Mouse (Mus musculus) thymus, adult 2 months (tissue): ENCODE measurements around the gene Bahd1. TPM values are rescaled to one million over a fixed set of nuclear protein-coding genes. Genes with fewer than 3 reads are reported as not detected.

Experiments used
- DNase-seq: peaks from one replicate; pipeline ENCODE4 v3.0.0; 2021
- H3K27ac ChIP-seq: fragments of 200-500 bp; 2 replicates; pipeline ENCODE4 v1.5.1; 2012; ENCODE audit warnings: low read length, control low read depth; ENCODE audit not compliant: control insufficient read depth, insufficient read depth
- H3K27me3 ChIP-seq: fragments of 200-500 bp; 2 replicates; pipeline ENCODE4 v1.6.1; 2012; ENCODE audit warnings: mild to moderate bottlenecking, low read length, moderate library complexity, mixed read lengths; ENCODE audit not compliant: control insufficient read depth, insufficient read depth
- H3K36me3 ChIP-seq: fragments of 200-500 bp; 2 replicates; pipeline ENCODE4 v1.6.1; 2012; ENCODE audit warnings: mild to moderate bottlenecking, low read length, moderate library complexity; ENCODE audit not compliant: control insufficient read depth, insufficient read depth
- H3K4me1 ChIP-seq: fragments of 200-500 bp; replicated peaks from 2 replicates; pipeline ENCODE4 v1.6.1; 2012; ENCODE audit warnings: low read length; ENCODE audit not compliant: control insufficient read depth, insufficient read depth
- H3K4me3 ChIP-seq: fragments of 200-500 bp; 2 replicates; pipeline ENCODE4 v1.5.1; 2012; ENCODE audit warnings: mild to moderate bottlenecking, low read length, control low read depth, moderate library complexity; ENCODE audit not compliant: control insufficient read depth, insufficient read depth
- CTCF ChIP-seq: fragments of 200-500 bp; IDR thresholded peaks from 2 replicates; pipeline ENCODE4 v1.5.1; 2012; ENCODE audit warnings: mild to moderate bottlenecking, control low read depth, low read length, moderate library complexity, borderline replicate concordance; ENCODE audit not compliant: control insufficient read depth, poor library complexity, insufficient read depth; ENCODE audit errors: extremely low read depth
- POLR2A ChIP-seq: fragments of 200-500 bp; IDR thresholded peaks from 2 replicates; pipeline ENCODE4 v1.6.1; 2012; ENCODE audit warnings: mild to moderate bottlenecking, low read length, control low read depth, moderate library complexity; ENCODE audit not compliant: control insufficient read depth, poor library complexity, insufficient read depth; ENCODE audit errors: extremely low read depth
- WGBS: fragments of 180-500 bp; shearing (Covaris S2); methylation state at CpG from one replicate; pipeline ENCODE4 v1.1.7; 2018; 5-methylcytosine and 5-hydroxymethylcytosine counted together
- polyA plus RNA-seq: library from polyadenylated mRNA; depleted of rRNA; stranded (reverse); fragments of >200 nt; gene quantifications from 2 replicates; pipeline ENCODE4 v1.2.3, GENCODE M21; 2012

Bahd1 gene
- polyA plus RNA-seq, 1 experiment: 38.7 TPM

- H3K4me1 ChIP-seq: no peaks in the 10 kb centered on the region
- H3K27ac ChIP-seq: no peak overlapping the region
- H3K27me3 ChIP-seq: no peaks in the 10 kb centered on the region
- H3K36me3 ChIP-seq: no peaks in the 10 kb centered on the region
- DNase-seq: no peak
- TF ChIP-seq POLR2A (no peak), CTCF (no peak)
- WGBS: 93% methylated on average over 5 of the region's 5 CpGs
- H3K4me3 ChIP-seq: no peak overlapping the region
Measured at GRCm38 (mm10) chr2:118956497-118956896, 56.3 kb downstream of the Bahd1 start.

- Histone ChIP-seq H3K27me3 (no peaks in the 10 kb centered on the region), H3K36me3 (no peaks in the 10 kb centered on the region), H3K4me3 (no peak overlapping the region), H3K27ac (no peak overlapping the region), H3K4me1 (no peaks in the 10 kb centered on the region)
- TF ChIP-seq POLR2A (no peak), CTCF (no peak)
- DNase-seq: no peak
- WGBS: 16% methylated on average over 2 of the region's 2 CpGs
Measured at GRCm38 (mm10) chr2:118959644-118960043, 59.5 kb downstream of the Bahd1 start.

- Histone ChIP-seq H3K4me1 (no peaks in the 10 kb centered on the region), H3K27ac (no peak overlapping the region), H3K36me3 (no peaks in the 10 kb centered on the region), H3K27me3 (no peaks in the 10 kb centered on the region), H3K4me3 (no peak overlapping the region)
- TF ChIP-seq CTCF: no peak
- TF ChIP-seq POLR2A: no peak
- WGBS: 97% methylated on average over 2 of the region's 2 CpGs
- no peak for DNase-seq
Measured at GRCm38 (mm10) chr2:118960413-118960812, 60.2 kb downstream of the Bahd1 start.

- no peaks in the 10 kb centered on the region for H3K27me3 ChIP-seq
- TF ChIP-seq CTCF (no peak), POLR2A (no peak)
- H3K27ac ChIP-seq: no peak overlapping the region
- H3K36me3 ChIP-seq: no peaks in the 10 kb centered on the region
- no peaks in the 10 kb centered on the region for H3K4me1 ChIP-seq
- DNase-seq: no peak
- 59% methylated on average over 2 of the region's 2 CpGs for WGBS
- no peak overlapping the region for H3K4me3 ChIP-seq
Measured at GRCm38 (mm10) chr2:118961546-118961945, 61.4 kb downstream of the Bahd1 start.

GRCm38 (mm10) chr2:118963007-118963675, 63.0 kb downstream of the Bahd1 start:
- Histone ChIP-seq H3K27me3 (no peaks in the 10 kb centered on the region), H3K27ac (no peak overlapping the region), H3K36me3 (no peaks in the 10 kb centered on the region), H3K4me3 (no peak overlapping the region), H3K4me1 (no peaks in the 10 kb centered on the region)
- 75% methylated on average over 9 of the region's 9 CpGs for WGBS
- no peak for TF ChIP-seq CTCF
- no peak for TF ChIP-seq POLR2A
- no peak for DNase-seq

- H3K27me3 ChIP-seq: no peaks in the 10 kb centered on the region
- no peaks in the 10 kb centered on the region for H3K36me3 ChIP-seq
- 86% methylated on average over 7 of the region's 7 CpGs for WGBS
- no peak overlapping the region for H3K27ac ChIP-seq
- no peak overlapping the region for H3K4me3 ChIP-seq
- no peak for DNase-seq
- H3K4me1 ChIP-seq: no peaks in the 10 kb centered on the region
- TF ChIP-seq POLR2A: no peak
- no peak for TF ChIP-seq CTCF
Measured at GRCm38 (mm10) chr2:118963676-118964012, 63.5 kb downstream of the Bahd1 start.

- 91% methylated on average over 11 of the region's 11 CpGs for WGBS
- Histone ChIP-seq H3K27ac (no peak overlapping the region), H3K4me3 (no peak overlapping the region), H3K27me3 (no peaks in the 10 kb centered on the region), H3K36me3 (no peaks in the 10 kb centered on the region), H3K4me1 (0 out of 2 replicates have a peak, but pooled peaks cover 2% of the 10 kb centered on the region)
- TF ChIP-seq CTCF (no peak), POLR2A (no peak)
- no peak for DNase-seq
Measured at GRCm38 (mm10) chr2:118969585-118970147, 69.5 kb downstream of the Bahd1 start.
